Mouse (Mus musculus) thymus, postnatal 0 days (tissue): Measurements from ENCODE around the gene Inmt. TPM values are rescaled to one million over a fixed set of nuclear protein-coding genes. Genes with fewer than 3 reads are reported as not detected.
"Not testable (repeated sequence)": the region's sequence is repeated elsewhere in the genome, so short reads cannot be mapped to it uniquely, and the experiment has no call there.

Experiments
- DNase-seq: peaks from one replicate; pipeline ENCODE4 v3.0.0-alpha.2; 2015; ENCODE audit warnings: low spot score
- polyA plus RNA-seq: library from polyadenylated mRNA; unstranded; fragments of >200 nt; fragmentation: Nextera tagmentation; extraction: Ambion mirVana; gene quantifications from 2 replicates; pipeline ENCODE4 v1.2.1, GENCODE M21; 2015

Inmt gene
- 2.1 and 3.0 TPM in 2 replicates for polyA plus RNA-seq

- no peak for DNase-seq
These were observed at the start of gene Inmt for GRCm38 (mm10) chr6:55174741-55175181. Inmt (minus strand) TSS chr6:55175043.

GRCm38 (mm10) chr6:55223986-55224385 is 49.1 kb upstream of the Inmt start:
- DNase-seq, result no peak

- DNase-seq, result no peak
These were observed 43.4 kb upstream of the Inmt start for GRCm38 (mm10) chr6:55218232-55218631.

- DNase-seq, result no peak
These were observed 39.7 kb upstream of the Inmt start for GRCm38 (mm10) chr6:55214541-55214940.

GRCm38 (mm10) chr6:55210423-55211365 is 35.9 kb upstream of the Inmt start:
- no peak for DNase-seq

- no peak for DNase-seq
These were observed 32.9 kb upstream of the Inmt start for GRCm38 (mm10) chr6:55207786-55208185.

GRCm38 (mm10) chr6:55203931-55204330 is 29.1 kb upstream of the Inmt start:
- DNase-seq, result no peak

GRCm38 (mm10) chr6:55202913-55203910 is 28.4 kb upstream of the Inmt start, which contains the start of gene Mindy4:
Mindy4 (plus strand) TSS chr6:55203383.
- DNase-seq, result peak; percentile 58

GRCm38 (mm10) chr6:55199047-55199446 is 24.2 kb upstream of the Inmt start:
- DNase-seq, result no peak

GRCm38 (mm10) chr6:55193171-55193570 is 18.3 kb upstream of the Inmt start:
- DNase-seq, result no peak

- DNase-seq, result no peak
These were observed 16.7 kb upstream of the Inmt start for GRCm38 (mm10) chr6:55191537-55191936.

GRCm38 (mm10) chr6:55189406-55189805 is 14.6 kb upstream of the Inmt start:
- DNase-seq, result no peak

- DNase-seq, result not testable (repeated sequence)
These were observed 13.0 kb upstream of the Inmt start for GRCm38 (mm10) chr6:55187827-55188226.

- no peak for DNase-seq
These were observed 8.0 kb upstream of the Inmt start for GRCm38 (mm10) chr6:55182655-55183430.

- DNase-seq, result no peak
These were observed 4.7 kb upstream of the Inmt start for GRCm38 (mm10) chr6:55179560-55179959.

GRCm38 (mm10) chr6:55177060-55177732 is 2.4 kb upstream of the Inmt start:
- peak; percentile 15 for DNase-seq

- DNase-seq, result no peak
These were observed 1.0 kb upstream of the Inmt start for GRCm38 (mm10) chr6:55175892-55176291.

- no peak for DNase-seq
These were observed 613 bp upstream of the Inmt start for GRCm38 (mm10) chr6:55175456-55175855.

- no peak for DNase-seq
These were observed 898 bp downstream of the Inmt start for GRCm38 (mm10) chr6:55173941-55174349.

- no peak for DNase-seq
These were observed 1.7 kb downstream of the Inmt start for GRCm38 (mm10) chr6:55173171-55173570.
